Mouse (Mus musculus): ENCODE measurements around the gene Itpr1.

DNA sequence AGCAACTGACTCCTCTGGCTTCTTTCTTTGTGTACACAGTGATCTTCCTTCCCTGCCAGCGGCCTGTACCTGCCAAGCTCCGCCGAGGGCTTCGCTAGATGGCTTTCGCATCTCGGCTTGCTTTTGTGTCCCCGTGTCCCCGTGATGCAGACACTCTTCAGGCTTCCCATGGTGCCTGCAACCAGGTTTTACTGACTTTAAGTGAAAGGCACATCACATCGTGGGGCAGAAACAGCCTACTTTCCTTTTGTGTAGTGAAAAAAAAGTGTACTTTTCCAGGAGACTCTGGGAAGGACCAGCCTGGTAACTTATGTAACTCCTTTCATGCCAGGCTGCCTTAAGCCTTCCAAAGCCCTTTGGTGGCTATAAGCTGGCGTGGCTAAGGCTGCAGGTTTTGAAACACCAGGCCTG is 113.9 kb downstream of the Itpr1 start:
- TF ChIP-seq CTCF (IDR thresholded peaks at IDR 0.05; ENCODE audit: low read depth) (no peak), EP300 (optimal IDR thresholded peaks at IDR 0.05) (no peak)
